Mouse (Mus musculus) left cerebral cortex, postnatal 25 days (tissue): ENCODE results near the gene Rtkn. TPM values are rescaled to one million over a fixed set of nuclear protein-coding genes. Genes with fewer than 3 reads are reported as not detected.

Experiments used
- DNase-seq, 2 experiments: peaks; one replicate each; pipeline ENCODE4 v3.0.0; 2022; ENCODE audit warnings: low spot score in 2 of 2, mixed read lengths in 1 of 2
- intact Hi-C: fragments of 180-260 bp; cut with DNase I; formaldehyde crosslinking; loops from one replicate; pipeline ENCODE4 v1.15.1; 2025
- total RNA-seq, 2 experiments: library from RNA; stranded (reverse); gene quantifications; 2 replicates each; pipeline ENCODE4 v1.2.3; 2021

The Rtkn gene
- total RNA-seq, 2 experiments from 2014 or later: 51.2 to 76.8 TPM

DNA sequence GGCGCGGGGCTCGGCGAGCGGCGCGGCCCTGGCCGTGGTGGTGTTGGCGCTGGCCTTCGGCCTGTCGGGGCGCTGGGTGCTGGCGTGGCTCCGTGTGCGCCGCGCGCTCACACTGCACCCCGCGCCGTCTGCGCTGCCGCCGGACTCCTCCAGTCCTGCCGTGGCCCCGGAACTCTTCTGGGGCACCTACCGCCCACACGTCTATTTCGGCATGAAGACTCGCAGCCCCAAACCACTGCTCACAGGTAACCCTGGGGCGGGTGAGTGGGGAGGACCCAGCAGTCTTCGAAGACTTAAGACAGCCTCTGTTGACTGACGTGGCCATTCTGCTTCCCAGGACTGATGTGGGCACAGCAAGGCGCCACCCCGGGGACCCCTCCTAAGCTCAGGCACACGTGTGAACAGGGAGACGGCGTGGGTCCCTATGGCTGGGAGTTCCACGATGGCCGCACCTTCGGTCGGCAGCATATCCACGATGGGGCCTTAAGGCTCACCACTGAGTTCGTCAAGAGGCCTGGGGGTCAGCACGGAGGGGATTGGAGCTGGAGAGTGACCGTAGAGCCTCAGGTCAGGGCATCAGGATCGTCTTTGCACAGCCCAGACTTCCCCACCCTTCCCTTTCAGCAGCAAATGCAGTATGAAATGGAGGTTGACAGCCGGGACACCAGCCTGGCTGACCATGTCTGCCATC lies 19.4 kb upstream of the Rtkn start:
- intact Hi-C loops: loop anchor here (2.0 kb wide), 1 partner anchor 43 kb away; no protein-coding TSS in a partner anchor
- no peak for DNase-seq

- intact Hi-C loops: no loop called here
- no peak for DNase-seq
Measured at GRCm38 (mm10) chr6:83116373-83117164, 18.7 kb upstream of the Rtkn start.

DNA sequence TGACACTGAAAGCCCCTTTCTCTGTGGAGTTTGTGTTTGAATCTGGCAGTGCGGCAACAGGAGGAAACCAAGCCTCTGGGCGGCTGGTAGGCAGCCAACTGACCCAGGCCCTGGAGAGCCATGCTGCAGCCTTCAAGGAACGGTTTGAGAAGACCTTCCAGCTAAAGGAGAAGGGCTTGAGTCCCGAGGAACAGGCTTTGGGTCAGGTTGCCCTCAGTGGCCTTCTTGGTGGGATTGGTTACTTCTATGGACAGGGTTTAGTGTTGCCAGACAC lies 18.2 kb upstream of the Rtkn start:
- intact Hi-C loops: no loop called here
- no peak for DNase-seq

GRCm38 (mm10) chr6:83117616-83118015 lies 17.6 kb upstream of the Rtkn start:
- no peak for DNase-seq
- intact Hi-C loops: no loop called here

- no peak for DNase-seq
- intact Hi-C loops: no loop called here
Measured at GRCm38 (mm10) chr6:83118369-83118768, 16.9 kb upstream of the Rtkn start.

DNA sequence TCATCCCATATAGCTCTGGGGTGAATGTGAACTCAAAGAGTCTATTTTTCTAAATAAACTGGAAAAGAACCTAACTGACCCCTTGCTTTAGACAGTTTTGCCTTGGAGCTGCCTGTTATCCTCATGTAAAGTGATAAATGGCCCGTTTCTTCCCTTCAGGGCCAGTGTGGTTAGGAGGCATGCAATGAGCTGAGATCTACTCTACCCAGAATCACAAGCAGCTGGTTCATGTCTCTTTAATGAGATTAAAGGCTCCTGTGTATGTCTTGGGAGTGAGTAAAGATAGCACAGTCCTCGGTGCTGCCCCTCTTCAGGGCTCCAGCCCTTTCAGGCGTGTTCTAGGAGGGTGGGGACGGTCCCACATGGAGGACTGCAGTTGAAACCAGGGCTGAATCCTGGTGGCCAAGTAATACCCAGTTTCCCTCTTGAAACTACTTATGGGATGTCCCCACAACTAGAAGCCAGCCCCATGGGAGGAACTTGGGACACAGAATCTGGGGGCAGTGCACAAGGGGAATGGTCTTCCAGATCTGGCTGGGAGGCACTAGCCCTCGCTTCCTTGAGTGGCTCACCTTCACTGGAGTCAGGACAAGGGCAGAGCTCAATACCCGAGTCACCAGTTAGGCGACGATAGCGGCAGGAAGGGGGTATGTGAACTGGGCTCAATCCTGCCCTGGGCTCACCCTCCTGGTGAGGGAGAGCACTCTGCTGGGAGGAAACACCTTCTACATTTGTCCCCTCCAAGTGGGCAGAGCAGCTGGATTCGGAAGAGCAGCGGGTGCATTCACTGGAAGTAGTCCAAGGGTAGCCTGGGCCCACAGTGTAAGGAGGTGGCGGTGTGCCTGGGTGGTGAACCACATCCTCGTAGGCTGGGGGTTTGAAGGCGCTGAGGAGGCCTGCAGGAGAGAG lies 16.2 kb upstream of the Rtkn start:
- intact Hi-C loops: no loop called here

GRCm38 (mm10) chr6:83119734-83120051 lies 15.6 kb upstream of the Rtkn start:
- DNase-seq: no peak
- intact Hi-C loops: no loop called here

More for the DNA sequence above, 16.2 kb upstream of the Rtkn start:
- no peak for DNase-seq

GRCm38 (mm10) chr6:83120930-83121862 lies 14.1 kb upstream of the Rtkn start, which contains the start of gene Wbp1:
Wbp1 (minus strand) TSS chr6:83121559.
- intact Hi-C loops: no loop called here
- peak; percentile 95 to 100 for DNase-seq

DNA sequence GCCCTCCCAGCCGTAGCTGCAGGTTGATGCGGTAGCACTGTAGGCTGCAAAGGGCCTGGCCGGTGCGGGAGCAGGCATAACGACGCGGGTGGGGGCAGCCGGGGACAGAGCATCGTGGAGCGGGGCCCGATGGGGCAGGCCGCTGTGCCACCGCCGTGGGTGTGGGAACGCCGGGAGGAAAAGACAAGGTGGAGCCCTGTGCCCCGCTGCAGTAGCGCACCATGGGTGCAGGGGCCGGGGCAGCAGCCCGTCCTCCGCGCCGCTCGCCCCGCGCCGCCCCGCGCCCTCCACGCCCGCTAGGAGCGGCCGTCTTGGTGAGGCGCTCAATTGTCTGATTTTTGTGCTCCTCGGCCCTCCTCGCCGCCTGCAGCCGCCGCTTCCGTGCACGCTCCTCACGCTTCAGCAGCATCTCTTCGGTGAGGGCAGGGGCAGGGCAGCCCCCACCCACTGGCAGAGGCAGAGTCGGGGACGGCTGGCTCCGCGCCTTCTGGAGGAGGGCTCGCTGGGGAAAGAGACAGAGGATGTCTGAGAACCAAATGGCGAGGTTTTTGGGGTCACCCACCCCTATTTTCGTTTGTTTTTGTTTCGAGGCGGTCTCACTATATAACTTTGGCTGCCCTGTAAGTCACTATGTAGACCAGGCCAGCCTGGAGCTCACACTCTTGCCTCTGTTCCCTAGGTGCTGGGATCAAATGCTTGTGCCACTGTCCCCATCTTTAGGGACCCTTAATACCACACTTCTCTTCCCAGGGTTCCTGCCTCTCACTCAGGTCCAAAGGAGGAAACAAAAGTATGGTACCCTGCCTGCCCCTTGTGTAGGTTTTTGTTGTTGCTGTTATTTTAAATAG lies 13.2 kb upstream of the Rtkn start:
- intact Hi-C loops: no loop called here
- no peak for DNase-seq

DNA sequence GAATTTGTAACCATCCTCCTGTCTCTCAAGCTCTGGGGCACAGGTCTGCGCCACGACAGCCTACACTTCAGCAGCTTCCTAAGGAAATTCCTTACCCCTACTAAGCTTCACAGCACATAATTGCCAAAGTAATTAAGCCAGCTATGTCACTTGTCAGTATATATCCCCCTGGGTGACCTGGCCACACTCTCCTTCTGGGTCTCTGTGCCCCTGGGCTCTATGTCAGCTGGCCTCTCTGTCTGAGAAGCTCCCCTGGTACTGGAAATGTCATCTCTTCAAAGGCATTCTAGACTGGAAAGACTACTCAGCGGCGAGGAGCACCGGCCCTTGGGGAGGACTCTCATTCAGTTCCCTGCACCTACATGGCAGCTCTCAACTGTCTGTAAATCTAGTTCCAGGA lies 12.3 kb upstream of the Rtkn start:
- intact Hi-C loops: no loop called here
- no peak for DNase-seq

- DNase-seq: peak; percentile 88 to 92
Measured at GRCm38 (mm10) chr6:83124851-83125312, 10.4 kb upstream of the Rtkn start.

DNA sequence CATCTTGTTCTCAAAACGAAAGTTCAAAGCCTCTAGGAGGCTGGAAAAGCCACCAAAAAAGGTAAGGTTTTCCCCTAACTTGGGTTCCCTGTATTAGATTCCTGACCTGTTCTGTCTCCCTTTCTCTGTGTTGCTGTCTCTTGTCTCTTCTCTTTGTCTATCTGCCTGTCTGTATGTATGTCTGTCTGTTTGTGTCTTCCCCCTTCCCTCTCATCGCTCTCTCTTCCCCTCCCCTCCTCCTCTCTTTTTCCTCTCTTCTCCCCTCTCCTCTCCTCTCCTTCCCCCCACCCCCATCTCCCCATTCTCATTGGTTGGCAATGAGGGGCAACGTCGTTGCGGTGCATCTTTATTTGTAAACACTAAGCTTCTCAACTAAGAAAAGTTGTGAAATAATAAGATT lies 9.9 kb upstream of the Rtkn start, which contains the start of gene Ino80b:
Ino80b (minus strand) TSS at position 101 of the 400 bp plus-strand sequence.
- no peak for DNase-seq
- intact Hi-C loops: no loop called here

More at GRCm38 (mm10) chr6:83124851-83125312, 10.4 kb upstream of the Rtkn start:
- intact Hi-C loops: no loop called here

- DNase-seq: no peak
- intact Hi-C loops: no loop called here
Measured at GRCm38 (mm10) chr6:83127419-83127818, 7.8 kb upstream of the Rtkn start.

GRCm38 (mm10) chr6:83131469-83132034 lies 3.7 kb upstream of the Rtkn start:
- intact Hi-C loops: no loop called here
- no peak for DNase-seq

GRCm38 (mm10) chr6:83132176-83132919 lies 2.9 kb upstream of the Rtkn start:
- intact Hi-C loops: no loop called here
- no peak for DNase-seq

DNA sequence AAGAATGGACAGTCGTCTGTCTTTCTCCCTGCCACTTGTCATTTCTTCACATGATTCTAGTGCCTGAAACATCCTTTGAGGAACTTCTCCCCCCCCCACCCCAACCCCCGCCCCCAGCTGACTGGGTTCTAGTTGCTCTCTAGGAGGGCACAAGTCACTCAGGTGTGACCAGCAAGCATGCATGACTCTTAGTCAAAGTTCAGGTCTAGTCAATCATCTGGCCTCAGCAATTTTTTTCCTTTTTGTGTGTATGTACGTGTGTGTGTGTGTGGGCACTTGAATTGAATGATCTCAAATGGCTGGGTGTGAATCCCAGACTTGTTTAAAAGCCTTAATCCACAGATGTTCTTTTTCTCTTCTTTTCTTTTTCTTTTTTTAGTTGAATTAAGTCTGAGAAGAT lies 1.0 kb upstream of the Rtkn start:
- intact Hi-C loops: no loop called here

GRCm38 (mm10) chr6:83135571-83136161 lies 403 bp downstream of the Rtkn start:
- DNase-seq: no peak
- intact Hi-C loops: no loop called here

More for the DNA sequence above, 1.0 kb upstream of the Rtkn start:
- DNase-seq: no peak
